Mouse (Mus musculus) kidney, embryonic 14.5 days (tissue): ENCODE results near the gene Gp1ba. TPM values are rescaled to one million over a fixed set of nuclear protein-coding genes. Genes with fewer than 3 reads are reported as not detected.

Experiments
- ATAC-seq: fragments of 200-750 bp; cut with Nextera tagmentation; 2 replicates; pipeline ENCODE4 v1.8.0; 2017; ENCODE audit warnings: moderate number of reproducible peaks, mild to moderate bottlenecking, moderate TSS enrichment, moderate library complexity; ENCODE audit not compliant: low FRiP score, low TSS enrichment
- H3K27ac ChIP-seq: fragments of 300-500 bp; sonication (generic); 2 replicates; pipeline ENCODE4 v1.5.1; 2014; ENCODE audit warnings: low read depth, mild to moderate bottlenecking, low read length, moderate library complexity, mixed read lengths
- H3K27me3 ChIP-seq: fragments of 300-500 bp; sonication (generic); 2 replicates; pipeline ENCODE4 v1.6.1; 2014; ENCODE audit warnings: mild to moderate bottlenecking, low read length; ENCODE audit not compliant: control insufficient read depth, insufficient read depth
- H3K36me3 ChIP-seq: fragments of 300-500 bp; sonication (generic); 2 replicates; pipeline ENCODE4 v1.6.1; 2014; ENCODE audit warnings: low read length, mixed read lengths; ENCODE audit not compliant: control insufficient read depth, insufficient read depth
- H3K4me1 ChIP-seq: fragments of 300-500 bp; sonication (generic); 2 replicates; pipeline ENCODE4 v1.6.1; 2014; ENCODE audit warnings: low read length, mixed read lengths; ENCODE audit not compliant: control insufficient read depth, insufficient read depth
- H3K4me2 ChIP-seq: fragments of 300-500 bp; sonication (generic); replicated peaks from 2 replicates; pipeline ENCODE4 v1.6.1; 2014; ENCODE audit warnings: low read depth, mild to moderate bottlenecking, low read length
- H3K4me3 ChIP-seq: fragments of 300-500 bp; sonication (generic); 2 replicates; pipeline ENCODE4 v1.5.1; 2014; ENCODE audit warnings: mild to moderate bottlenecking, low read length
- H3K9ac ChIP-seq: fragments of 300-500 bp; sonication (generic); 2 replicates; pipeline ENCODE4 v1.6.1; 2014; ENCODE audit warnings: low read depth, mild to moderate bottlenecking, low read length, moderate library complexity
- H3K9me3 ChIP-seq: fragments of 300-500 bp; sonication (generic); 2 replicates; pipeline ENCODE4 v1.6.1; 2016; ENCODE audit warnings: low read length; ENCODE audit not compliant: control insufficient read depth
- WGBS: fragments of 180-500 bp; shearing (Covaris S2); extraction: QIAGEN DNeasy Blood & Tissue Kit; methylation state at CpG from one replicate; pipeline ENCODE4 v1.1.7; 2014; 5-methylcytosine and 5-hydroxymethylcytosine counted together
- polyA plus RNA-seq: library from polyadenylated mRNA; unstranded; fragments of >200 nt; fragmentation: Nextera tagmentation; extraction: Ambion mirVana; gene quantifications from 2 replicates; pipeline ENCODE4 v1.2.1, GENCODE M21; 2014

Gp1ba gene
- polyA plus RNA-seq, 1 experiment from 2014 or later = 0.35 TPM

GRCm38 (mm10) chr11:70607611-70608010 lies 31.3 kb upstream of the Gp1ba start:
- 89% methylated on average over 9 of the region's 9 CpGs for WGBS
- H3K27ac ChIP-seq = no peak overlapping the region
- ATAC-seq = no peak

GRCm38 (mm10) chr11:70608381-70609066 lies 30.4 kb upstream of the Gp1ba start:
- Histone ChIP-seq H3K36me3 (peaks cover 95% of the 10 kb centered on the region), H3K9ac (0 out of 2 replicates have a peak overlapping the region, but pooled peaks have one; percentile 12), H3K27ac (0 out of 2 replicates have a peak overlapping the region, but pooled peaks have one; percentile 17), H3K4me3 (no peak overlapping the region), H3K4me2 (no peak overlapping the region), H3K4me1 (0 out of 2 replicates have a peak, but pooled peaks cover 4% of the 10 kb centered on the region), H3K9me3 (no peaks in the 10 kb centered on the region), H3K27me3 (no peaks in the 10 kb centered on the region)
- WGBS = 71% methylated on average over 26 of the region's 26 CpGs
- peak; percentile 65 for ATAC-seq

More at GRCm38 (mm10) chr11:70607611-70608010, 31.3 kb upstream of the Gp1ba start:
- Histone ChIP-seq H3K4me2 (no peak overlapping the region), H3K4me3 (no peak overlapping the region), H3K36me3 (peaks cover 86% of the 10 kb centered on the region), H3K9ac (no peak overlapping the region), H3K9me3 (no peaks in the 10 kb centered on the region), H3K4me1 (0 out of 2 replicates have a peak, but pooled peaks cover 4% of the 10 kb centered on the region), H3K27me3 (no peaks in the 10 kb centered on the region)

GRCm38 (mm10) chr11:70610752-70611151 lies 28.2 kb upstream of the Gp1ba start:
- WGBS = 81% methylated on average over 4 of the region's 4 CpGs
- no peaks in the 10 kb centered on the region for H3K27me3 ChIP-seq
- no peak for ATAC-seq
- no peak overlapping the region for H3K4me3 ChIP-seq
- peaks cover 12% of the 10 kb centered on the region; the same call in 1 of the 2 replicates for H3K4me1 ChIP-seq
- no peak overlapping the region for H3K4me2 ChIP-seq
- no peaks in the 10 kb centered on the region for H3K9me3 ChIP-seq
- no peak overlapping the region for H3K27ac ChIP-seq
- H3K36me3 ChIP-seq = peaks cover 76% of the 10 kb centered on the region
- no peak overlapping the region for H3K9ac ChIP-seq

- H3K36me3 ChIP-seq = peaks cover 59% of the 10 kb centered on the region
Observed at GRCm38 (mm10) chr11:70612505-70612904, 26.4 kb upstream of the Gp1ba start.

GRCm38 (mm10) chr11:70615074-70615473 lies 23.8 kb upstream of the Gp1ba start:
- Histone ChIP-seq H3K4me2 (peak overlapping the region; percentile 87), H3K9ac (peak overlapping the region; percentile 54), H3K36me3 (peaks cover 33% of the 10 kb centered on the region), H3K9me3 (no peaks in the 10 kb centered on the region), H3K4me3 (peak overlapping the region; percentile 41), H3K4me1 (peaks cover 8% of the 10 kb centered on the region; the same call in 1 of the 2 replicates), H3K27me3 (0 out of 2 replicates have a peak, but pooled peaks cover 4% of the 10 kb centered on the region), H3K27ac (peak overlapping the region; percentile 47; the same call in 1 of the 2 replicates)
- ATAC-seq = peak; percentile 87
- WGBS = 1% methylated on average over 17 of the region's 17 CpGs

More at GRCm38 (mm10) chr11:70612505-70612904, 26.4 kb upstream of the Gp1ba start:
- Histone ChIP-seq H3K4me1 (peaks cover 12% of the 10 kb centered on the region; the same call in 1 of the 2 replicates), H3K9ac (no peak overlapping the region), H3K4me3 (no peak overlapping the region), H3K27me3 (0 out of 2 replicates have a peak, but pooled peaks cover 4% of the 10 kb centered on the region), H3K4me2 (no peak overlapping the region), H3K27ac (no peak overlapping the region), H3K9me3 (no peaks in the 10 kb centered on the region)
- ATAC-seq = no peak
- WGBS = 76% methylated on average over 7 of the region's 7 CpGs

GRCm38 (mm10) chr11:70615516-70616093 lies 23.3 kb upstream of the Gp1ba start, which contains the start of gene 4930544D05Rik:
TSS of gene 4930544D05Rik (plus strand) at chr11:70615848.
- H3K27me3 ChIP-seq = 0 out of 2 replicates have a peak, but pooled peaks cover 4% of the 10 kb centered on the region
- no peaks in the 10 kb centered on the region for H3K9me3 ChIP-seq
- H3K4me2 ChIP-seq = peak within 1 kb of the TSS; percentile 87
- H3K4me3 ChIP-seq = peak within 1 kb of the TSS; percentile 41
- peaks cover 8% of the 10 kb centered on the region; the same call in 1 of the 2 replicates for H3K4me1 ChIP-seq
- H3K36me3 ChIP-seq = peaks cover 28% of the 10 kb centered on the region
- no peak for ATAC-seq
- H3K9ac ChIP-seq = peak within 1 kb of the TSS; percentile 54
- 19% methylated on average over 21 of the region's 21 CpGs for WGBS
- peak within 1 kb of the TSS; percentile 47; the same call in 1 of the 2 replicates for H3K27ac ChIP-seq

GRCm38 (mm10) chr11:70619101-70619500 lies 19.8 kb upstream of the Gp1ba start, which contains the start of gene Chrne:
TSS of gene Chrne (minus strand) at chr11:70619216.
- Histone ChIP-seq H3K9ac (0 out of 2 replicates have a peak within 1 kb of the TSS, but pooled peaks have one; percentile 28), H3K36me3 (no peaks in the 10 kb centered on the region), H3K27ac (no peak within 1 kb of the TSS), H3K27me3 (0 out of 2 replicates have a peak, but pooled peaks cover 4% of the 10 kb centered on the region), H3K4me2 (no peak within 1 kb of the TSS), H3K4me3 (no peak within 1 kb of the TSS), H3K9me3 (no peaks in the 10 kb centered on the region), H3K4me1 (peaks cover 8% of the 10 kb centered on the region; the same call in 1 of the 2 replicates)
- no peak for ATAC-seq
- WGBS = 40% methylated on average over 1 of the region's 1 CpGs

- H3K9ac ChIP-seq = no peak overlapping the region
- H3K4me1 ChIP-seq = no peaks in the 10 kb centered on the region
- H3K4me3 ChIP-seq = no peak overlapping the region
- no peaks in the 10 kb centered on the region for H3K9me3 ChIP-seq
- no peaks in the 10 kb centered on the region for H3K27me3 ChIP-seq
- H3K27ac ChIP-seq = no peak overlapping the region
- 36% methylated on average over 7 of the region's 7 CpGs for WGBS
- no peak overlapping the region for H3K4me2 ChIP-seq
- no peak for ATAC-seq
- no peaks in the 10 kb centered on the region for H3K36me3 ChIP-seq
Observed at GRCm38 (mm10) chr11:70621972-70622814, 16.7 kb upstream of the Gp1ba start.
